Mouse (Mus musculus) common myeloid progenitor, adult 5-6 weeks (primary cell): ENCODE measurements at regions not wholly inside any gene's neighbourhood (a gene's known extent, or its start where the extent isn't known, plus 50 kb on each side); places are given as distances from the start of the nearest gene placed in this dataset.

Experiments used
- ATAC-seq: replicated peaks from 2 replicates; pipeline ENCODE4 v1.8.0; 2016; ENCODE audit warnings: low read depth, mild to moderate bottlenecking, moderate TSS enrichment, inconsistent platforms; ENCODE audit not compliant: poor library complexity, severe bottlenecking

GRCm38 (mm10) chr1:144699790-144700189 lies 75.4 kb downstream of the Rgs18 start:
- ATAC-seq, result no peak

- peak; percentile 80 for ATAC-seq
These were observed 80.0 kb downstream of the Rgs18 start for GRCm38 (mm10) chr1:144695253-144695652.

- no peak for ATAC-seq
These were observed 84.9 kb downstream of the Rgs18 start for GRCm38 (mm10) chr1:144690340-144690739.

- ATAC-seq, result no peak
These were observed 93.1 kb downstream of the Rgs18 start for GRCm38 (mm10) chr1:144682118-144682517.

GRCm38 (mm10) chr1:144667450-144667849 lies 100.0 kb upstream of the Rgs21 start:
- ATAC-seq, result no peak

GRCm38 (mm10) chr1:144656237-144656636 lies 88.8 kb upstream of the Rgs21 start:
- no peak for ATAC-seq

- ATAC-seq, result no peak
These were observed 59.0 kb upstream of the Rgs21 start for GRCm38 (mm10) chr1:144626421-144626820.
